Mouse (Mus musculus): ENCODE data around the gene Flvcr2. TPM values are rescaled to one million over a fixed set of nuclear protein-coding genes. Genes with fewer than 3 reads are reported as not detected.

Flvcr2 gene
- polyA plus RNA-seq, 1 experiment from 2014 or later = 2.1 TPM

DNA sequence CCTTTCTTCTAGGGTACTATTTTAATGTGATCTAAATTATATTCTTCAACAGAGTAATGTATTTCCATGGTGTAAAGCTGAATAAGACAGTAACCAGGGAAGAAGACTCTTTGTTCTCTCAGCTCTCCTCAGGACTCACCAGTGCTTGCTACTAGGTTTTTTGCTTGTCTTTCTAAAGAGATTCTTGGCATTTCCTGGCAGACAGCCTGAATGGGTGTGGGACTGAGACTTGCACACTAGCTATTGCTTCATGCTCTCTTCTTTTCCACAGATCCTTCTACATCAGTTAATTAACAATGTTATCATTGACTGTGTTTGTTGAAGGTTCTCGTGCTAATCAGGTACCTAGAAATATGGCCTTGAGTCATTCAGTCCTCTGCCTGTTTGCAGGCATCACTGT is 107.9 kb downstream of the Flvcr2 start:
- Histone ChIP-seq H3K27ac (ENCODE audit: low read length) (no peak overlapping the region), H3K9ac (ENCODE audit: low read length) (no peak overlapping the region), H3K9me3 (replicated peaks; ENCODE audit: control insufficient read depth, low read length) (no peaks in the 10 kb centered on the region), H3K4me3 (replicated peaks; ENCODE audit: low read length) (no peak overlapping the region), H3K4me2 (ENCODE audit: low read depth, low read length) (no peak overlapping the region), H3K36me3 (ENCODE audit: control insufficient read depth, insufficient read depth, low read length) (no peaks in the 10 kb centered on the region), H3K4me1 (ENCODE audit: control insufficient read depth, insufficient read depth, low read length) (peaks cover 3% of the 10 kb centered on the region; the same call in 1 of the 2 replicates), H3K27me3 (ENCODE audit: control insufficient read depth, insufficient read depth, low read length) (no peaks in the 10 kb centered on the region)
- no peak for ATAC-seq (ENCODE audit: insufficient read depth, low FRiP score)
- 60% methylated on average over 1 of the region's 1 CpGs for WGBS

- no peak for ATAC-seq (ENCODE audit: insufficient read depth, low FRiP score)
Observed at GRCm38 (mm10) chr12:85857300-85857699, 111.0 kb downstream of the Flvcr2 start.

GRCm38 (mm10) chr12:85859111-85859510 is 112.8 kb downstream of the Flvcr2 start:
- H3K9me3 ChIP-seq (replicated peaks; ENCODE audit: control insufficient read depth, low read length) = no peaks in the 10 kb centered on the region
- no peaks in the 10 kb centered on the region for H3K27me3 ChIP-seq (ENCODE audit: control insufficient read depth, insufficient read depth, low read length)
- no peak overlapping the region for H3K4me3 ChIP-seq (replicated peaks; ENCODE audit: low read length)
- H3K4me1 ChIP-seq (ENCODE audit: control insufficient read depth, insufficient read depth, low read length) = peaks cover 9% of the 10 kb centered on the region; the same call in 1 of the 2 replicates
- no peaks in the 10 kb centered on the region for H3K36me3 ChIP-seq (ENCODE audit: control insufficient read depth, insufficient read depth, low read length)
- H3K9ac ChIP-seq (ENCODE audit: low read length) = no peak overlapping the region
- peak overlapping the region; percentile 80 for H3K27ac ChIP-seq (ENCODE audit: low read length)
- no peak for ATAC-seq (ENCODE audit: insufficient read depth, low FRiP score)
- WGBS = 54% methylated on average over 3 of the region's 3 CpGs
- H3K4me2 ChIP-seq (ENCODE audit: low read depth, low read length) = no peak overlapping the region

More at GRCm38 (mm10) chr12:85857300-85857699, 111.0 kb downstream of the Flvcr2 start:
- Histone ChIP-seq H3K9ac (ENCODE audit: low read length) (no peak overlapping the region), H3K27me3 (ENCODE audit: control insufficient read depth, insufficient read depth, low read length) (no peaks in the 10 kb centered on the region), H3K4me1 (ENCODE audit: control insufficient read depth, insufficient read depth, low read length) (peaks cover 5% of the 10 kb centered on the region; the same call in 1 of the 2 replicates), H3K36me3 (ENCODE audit: control insufficient read depth, insufficient read depth, low read length) (no peaks in the 10 kb centered on the region), H3K4me3 (replicated peaks; ENCODE audit: low read length) (no peak overlapping the region), H3K27ac (ENCODE audit: low read length) (no peak overlapping the region), H3K9me3 (replicated peaks; ENCODE audit: control insufficient read depth, low read length) (no peaks in the 10 kb centered on the region), H3K4me2 (ENCODE audit: low read depth, low read length) (no peak overlapping the region)
- WGBS = 82% methylated on average over 7 of the region's 7 CpGs

DNA sequence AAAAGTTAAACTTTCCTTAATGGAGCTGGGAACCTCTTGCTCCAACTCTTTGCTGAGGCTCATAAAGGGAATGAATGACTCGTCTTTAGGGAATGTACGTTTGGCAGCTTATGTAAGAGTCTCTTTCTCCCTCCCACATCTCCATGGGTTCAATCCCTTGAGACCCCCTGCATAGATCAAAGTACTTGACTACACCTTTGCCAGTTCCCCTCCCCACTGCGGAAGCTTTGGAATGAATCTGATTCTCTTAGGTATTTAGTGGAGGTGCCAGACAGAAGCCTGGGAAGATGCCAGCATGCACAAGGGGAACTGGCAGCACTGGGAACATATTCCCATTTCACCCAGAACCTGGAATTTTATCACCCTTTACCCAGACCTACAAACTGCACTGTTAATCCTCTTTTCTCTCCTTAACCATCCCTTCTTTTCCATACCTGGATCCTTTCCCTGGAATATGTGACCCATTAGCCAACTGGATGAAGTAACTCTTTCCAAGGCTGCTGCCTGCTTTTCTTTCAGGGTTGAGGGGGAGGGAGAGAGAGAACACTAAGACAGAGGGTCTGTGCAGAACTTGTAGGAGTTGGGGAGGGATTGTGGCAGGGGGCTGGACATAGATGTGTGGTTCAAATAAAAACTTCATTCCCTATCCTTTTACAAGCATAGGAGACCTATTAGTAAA is 113.3 kb downstream of the Flvcr2 start:
- ATAC-seq (ENCODE audit: insufficient read depth, low FRiP score) = peak; percentile 60; the same call in 1 of the 2 replicates
- H3K27me3 ChIP-seq (ENCODE audit: control insufficient read depth, insufficient read depth, low read length) = no peaks in the 10 kb centered on the region
- H3K36me3 ChIP-seq (ENCODE audit: control insufficient read depth, insufficient read depth, low read length) = no peaks in the 10 kb centered on the region
- H3K4me1 ChIP-seq (ENCODE audit: control insufficient read depth, insufficient read depth, low read length) = peaks cover 9% of the 10 kb centered on the region; the same call in 1 of the 2 replicates
- 28% methylated on average over 3 of the region's 3 CpGs for WGBS
- H3K27ac ChIP-seq (ENCODE audit: low read length) = peak overlapping the region; percentile 75; the same call in 1 of the 2 replicates
- no peak overlapping the region for H3K9ac ChIP-seq (ENCODE audit: low read length)
- H3K9me3 ChIP-seq (replicated peaks; ENCODE audit: control insufficient read depth, low read length) = no peaks in the 10 kb centered on the region
- H3K4me3 ChIP-seq (replicated peaks; ENCODE audit: low read length) = no peak overlapping the region
- no peak overlapping the region for H3K4me2 ChIP-seq (ENCODE audit: low read depth, low read length)

GRCm38 (mm10) chr12:85862514-85862913 is 116.2 kb downstream of the Flvcr2 start:
- H3K27me3 ChIP-seq (ENCODE audit: control insufficient read depth, insufficient read depth, low read length) = no peaks in the 10 kb centered on the region
- H3K4me3 ChIP-seq (replicated peaks; ENCODE audit: low read length) = no peak overlapping the region
- no peak overlapping the region for H3K9ac ChIP-seq (ENCODE audit: low read length)
- H3K9me3 ChIP-seq (replicated peaks; ENCODE audit: control insufficient read depth, low read length) = no peaks in the 10 kb centered on the region
- 35% methylated on average over 2 of the region's 2 CpGs for WGBS
- no peak for ATAC-seq (ENCODE audit: insufficient read depth, low FRiP score)
- no peaks in the 10 kb centered on the region for H3K36me3 ChIP-seq (ENCODE audit: control insufficient read depth, insufficient read depth, low read length)
- H3K27ac ChIP-seq (ENCODE audit: low read length) = no peak overlapping the region
- H3K4me1 ChIP-seq (ENCODE audit: control insufficient read depth, insufficient read depth, low read length) = peaks cover 9% of the 10 kb centered on the region; the same call in 1 of the 2 replicates
- no peak overlapping the region for H3K4me2 ChIP-seq (ENCODE audit: low read depth, low read length)

Small RNAs within 50 kb of the gene (microRNA-seq; reads per million reads assigned to microRNA genes)
- gene Gm47285 = not detected

Other genes starting within 250 kb of the Flvcr2 start
- 0.29 and 0.80 TPM in 2 replicates for gene Jdp2, start 147.5 kb upstream of the Flvcr2 start, polyA plus RNA-seq (2015; fragmentation: Nextera tagmentation; extraction: Ambion mirVana)
- gene Batf, start 59.9 kb upstream of the Flvcr2 start, polyA plus RNA-seq (2015; fragmentation: Nextera tagmentation; extraction: Ambion mirVana) = 3.4 and 4.6 TPM in 2 replicates
- gene Erg28, start 78.0 kb downstream of the Flvcr2 start, polyA plus RNA-seq (2015; fragmentation: Nextera tagmentation; extraction: Ambion mirVana) = 123 and 132 TPM in 2 replicates
- 9.3 and 11.4 TPM in 2 replicates for gene Ttll5, start 78.1 kb downstream of the Flvcr2 start, polyA plus RNA-seq (2015; fragmentation: Nextera tagmentation; extraction: Ambion mirVana)